In the genomic region with DNA sequence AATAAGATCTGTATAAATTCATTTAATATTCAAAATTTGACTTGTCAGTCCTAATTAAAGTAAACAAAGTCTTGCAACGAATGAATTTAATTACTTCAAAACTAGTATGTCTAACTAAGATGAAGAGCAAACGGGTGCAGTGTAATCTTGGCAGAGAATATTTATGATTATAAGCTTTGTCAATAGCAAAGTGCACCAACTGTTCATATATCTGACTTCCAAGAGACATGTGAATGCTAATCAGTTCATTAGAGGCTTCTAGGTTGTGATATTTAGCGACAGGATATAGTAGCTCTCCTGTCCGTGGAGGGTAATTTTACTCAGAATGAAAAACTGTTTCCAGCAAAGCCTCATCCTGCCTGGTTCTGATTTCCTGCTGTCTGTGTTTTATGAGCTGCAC, we compare ENCODE assay signal across 17 mouse cellular contexts.
"Had no signal": no experiment of that assay in that cellular context is flagged by ENCODE, and none has a peak within 500 bp of the region (broad histone marks: within the 10 kb centered on the region; RNA-seq: fewer than 3 reads in every experiment).

No protein-coding gene starts in this region.

- H3K4me3 ChIP-seq: left cerebral cortex, adult 2 months; liver, embryonic 13.5 days; midbrain, embryonic 13.5 days; neural tube, embryonic 12.5 days; neural tube, embryonic 15.5 days; stomach, embryonic 15.5 days had no signal

- H3K9ac ChIP-seq: liver, embryonic 13.5 days; midbrain, embryonic 13.5 days; neural tube, embryonic 12.5 days; neural tube, embryonic 15.5 days; stomach, embryonic 15.5 days had no signal

- DNase-seq: kidney, adult 2 months; kidney, postnatal 10 days; kidney, postnatal 4 days; layer of hippocampus, postnatal 36 days; liver, embryonic 13.5 days; lung, adult 2 months; lung, postnatal 14 days; lung, postnatal 4 days; right cerebral cortex, adult 18-20 months; right cerebral cortex, postnatal 25 days; spleen, adult 18-20 months; thymus, postnatal 25 days had no signal

- H3K27ac ChIP-seq: left cerebral cortex, adult 2 months; liver, embryonic 13.5 days; midbrain, embryonic 13.5 days; neural tube, embryonic 12.5 days; neural tube, embryonic 15.5 days; stomach, embryonic 15.5 days had no signal

- H3K27me3 ChIP-seq: liver, embryonic 13.5 days; midbrain, embryonic 13.5 days; neural tube, embryonic 12.5 days; neural tube, embryonic 15.5 days; stomach, embryonic 15.5 days had no signal

- H3K4me1 ChIP-seq: liver, embryonic 13.5 days; midbrain, embryonic 13.5 days; neural tube, embryonic 12.5 days; neural tube, embryonic 15.5 days; stomach, embryonic 15.5 days had no signal

- H3K9me3 ChIP-seq: liver, embryonic 13.5 days; midbrain, embryonic 13.5 days; neural tube, embryonic 12.5 days; neural tube, embryonic 15.5 days; stomach, embryonic 15.5 days had no signal

- H3K4me2 ChIP-seq: liver, embryonic 13.5 days; midbrain, embryonic 13.5 days; neural tube, embryonic 12.5 days; neural tube, embryonic 15.5 days; stomach, embryonic 15.5 days had no signal

- H3K36me3 ChIP-seq: liver, embryonic 13.5 days; midbrain, embryonic 13.5 days; neural tube, embryonic 12.5 days; neural tube, embryonic 15.5 days; stomach, embryonic 15.5 days had no signal

- ATAC-seq: midbrain, embryonic 13.5 days had no signal
